1 mouse cellular context compared by ENCODE assay signal in genomic region chr4:109255727-109256417, GRCm38 (mm10).
TF ChIP-seq lines count a peak whose summit lies in the region.

No protein-coding gene starts in this region.

TF ChIP-seq in MEL, 35 proteins besides CTCF, POLR2A, EP300 and RAD21 (continued from another document):
- TF ChIP-seq ETS1 (IDR thresholded peaks at IDR 0.05; ENCODE audit: low read depth, low read length) (peak; percentile 43; the same call in 1 of the 2 replicates), MYC (IDR thresholded peaks at IDR 0.05; ENCODE audit: low read depth, low read length) (no peak), MEF2A (IDR thresholded peaks at IDR 0.05; ENCODE audit: extremely low read depth, insufficient replicate concordance, low read depth, low read length, poor library complexity, severe bottlenecking) (peak; percentile 59; the same call in 1 of the 2 replicates), MYB (IDR thresholded peaks at IDR 0.05; ENCODE audit: low read depth, low read length) (no peak), NRF1 (IDR thresholded peaks at IDR 0.05; ENCODE audit: insufficient read depth, low read depth, low read length, poor library complexity, severe bottlenecking) (no peak), TBP (IDR thresholded peaks at IDR 0.05; ENCODE audit: low read depth, low read length) (no peak), BHLHE40 (IDR thresholded peaks at IDR 0.05; ENCODE audit: borderline replicate concordance, low read depth, low read length) (0 out of 2 replicates have a peak, but pooled peaks have one; percentile 13), MAZ (IDR thresholded peaks at IDR 0.05; ENCODE audit: low read depth, low read length) (no peak), HCFC1 (IDR thresholded peaks at IDR 0.05; ENCODE audit: low read depth, low read length) (0 out of 2 replicates have a peak, but pooled peaks have one; percentile 9), POLR2AphosphoS2 (IDR thresholded peaks at IDR 0.05; ENCODE audit: low read length) (no peak), JUND (IDR thresholded peaks at IDR 0.05; ENCODE audit: low read depth, low read length) (no peak), GATA1 (IDR thresholded peaks at IDR 0.05; ENCODE audit: low read depth, low read length) (peak; percentile 22; the same call in 1 of the 2 replicates), MXI1 (IDR thresholded peaks at IDR 0.05; ENCODE audit: low read depth, low read length) (peak; percentile 41), TAL1 (IDR thresholded peaks at IDR 0.05; ENCODE audit: low read length) (0 out of 2 replicates have a peak, but pooled peaks have one; percentile 3), TCF12 (IDR thresholded peaks at IDR 0.05; ENCODE audit: low read depth, low read length) (peak; percentile 64), SIN3A (IDR thresholded peaks at IDR 0.05; ENCODE audit: low read length) (peak; percentile 14; the same call in 1 of the 2 replicates)
